Mouse (Mus musculus) embryonic facial prominence, embryonic 14.5 days (tissue): Measurements from ENCODE around the gene Bbip1. TPM values are rescaled to one million over a fixed set of nuclear protein-coding genes. Genes with fewer than 3 reads are reported as not detected.
A peak's percentile ranks its signal among the peaks of the same experiment; 100 is the strongest.

ENCODE experiments used
- ATAC-seq: fragments of 200-750 bp; cut with Nextera tagmentation; 2 replicates; pipeline ENCODE4 v1.8.0; 2017; ENCODE audit warnings: low read depth, moderate number of reproducible peaks, moderate TSS enrichment
- DNase-seq: peaks from one replicate; pipeline ENCODE4 v3.0.0-alpha.2; 2015; ENCODE audit warnings: low spot score
- H3K27ac ChIP-seq: fragments of 300-500 bp; sonication (generic); replicated peaks from 2 replicates; pipeline ENCODE4 v1.5.1; 2014; ENCODE audit warnings: low read depth, mild to moderate bottlenecking, low read length, moderate library complexity
- H3K27me3 ChIP-seq: fragments of 300-500 bp; sonication (generic); replicated peaks from 2 replicates; pipeline ENCODE4 v1.6.1; 2014; ENCODE audit warnings: low read length; ENCODE audit not compliant: control insufficient read depth, insufficient read depth
- H3K36me3 ChIP-seq: fragments of 300-500 bp; sonication (generic); 2 replicates; pipeline ENCODE4 v1.6.1; 2014; ENCODE audit warnings: low read length, mixed read lengths; ENCODE audit not compliant: control insufficient read depth, insufficient read depth
- H3K4me1 ChIP-seq: fragments of 300-500 bp; sonication (generic); 2 replicates; pipeline ENCODE4 v1.6.1; 2014; ENCODE audit warnings: antibody characterized with exemption, low read length; ENCODE audit not compliant: control insufficient read depth, insufficient read depth
- H3K4me2 ChIP-seq: fragments of 300-500 bp; sonication (generic); 2 replicates; pipeline ENCODE4 v1.6.1; 2014; ENCODE audit warnings: low read depth, mild to moderate bottlenecking, low read length, moderate library complexity, mixed read lengths
- H3K4me3 ChIP-seq: fragments of 300-500 bp; sonication (generic); 2 replicates; pipeline ENCODE4 v1.5.1; 2014; ENCODE audit warnings: low read depth, mild to moderate bottlenecking, low read length
- H3K9ac ChIP-seq: fragments of 300-500 bp; sonication (generic); 2 replicates; pipeline ENCODE4 v1.6.1; 2014; ENCODE audit warnings: low read depth, mild to moderate bottlenecking, low read length, moderate library complexity, mixed read lengths
- H3K9me3 ChIP-seq: fragments of 300-500 bp; sonication (generic); 2 replicates; pipeline ENCODE4 v1.6.1; 2016; ENCODE audit warnings: low read length; ENCODE audit not compliant: control insufficient read depth
- WGBS: fragments of 180-500 bp; shearing (Covaris S2); extraction: QIAGEN DNeasy Blood & Tissue Kit; methylation state at CpG from one replicate; pipeline ENCODE4 v1.1.7; 2014; 5-methylcytosine and 5-hydroxymethylcytosine counted together
- polyA plus RNA-seq: library from polyadenylated mRNA; unstranded; fragments of >200 nt; fragmentation: Nextera tagmentation; extraction: Ambion mirVana; gene quantifications from 2 replicates; pipeline ENCODE4 v1.2.1, GENCODE M21; 2014

Bbip1 gene
- 90.6 and 93.6 TPM in 2 replicates for polyA plus RNA-seq

GRCm38 (mm10) chr19:53943802-53944785 lies at the start of gene Bbip1, which contains the start of gene Shoc2:
Bbip1 (minus strand) TSS chr19:53944627.
Shoc2 (plus strand) TSS chr19:53944306.
- under 1% methylated on average over 51 of the region's 62 CpGs for WGBS
- Histone ChIP-seq H3K4me2 (peak within 1 kb of the TSS; percentile 73), H3K9ac (peak within 1 kb of the TSS; percentile 98), H3K9me3 (no peaks in the 10 kb centered on the region), H3K27me3 (no peaks in the 10 kb centered on the region), H3K4me3 (peak within 1 kb of the TSS; percentile 92), H3K4me1 (peaks cover 13% of the 10 kb centered on the region), H3K27ac (peak within 1 kb of the TSS; percentile 99), H3K36me3 (0 out of 2 replicates have a peak, but pooled peaks cover 3% of the 10 kb centered on the region)
- ATAC-seq: peak; percentile 94
- DNase-seq: peak; percentile 100

- no peak overlapping the region for H3K27ac ChIP-seq
- H3K36me3 ChIP-seq: peaks cover 6% of the 10 kb centered on the region; the same call in 1 of the 2 replicates
- H3K4me1 ChIP-seq: peaks cover 4% of the 10 kb centered on the region; the same call in 1 of the 2 replicates
- H3K9me3 ChIP-seq: no peaks in the 10 kb centered on the region
- WGBS: 68% methylated on average over 3 of the region's 3 CpGs
- DNase-seq (no peak), ATAC-seq (no peak)
- no peak overlapping the region for H3K4me2 ChIP-seq
- no peak overlapping the region for H3K4me3 ChIP-seq
- H3K27me3 ChIP-seq: no peaks in the 10 kb centered on the region
- no peak overlapping the region for H3K9ac ChIP-seq
Measured at GRCm38 (mm10) chr19:53993860-53994259, 49.4 kb upstream of the Bbip1 start.

GRCm38 (mm10) chr19:53990538-53990937 lies 46.1 kb upstream of the Bbip1 start:
- no peaks in the 10 kb centered on the region for H3K9me3 ChIP-seq
- peaks cover 20% of the 10 kb centered on the region for H3K36me3 ChIP-seq
- no peak overlapping the region for H3K4me2 ChIP-seq
- H3K27ac ChIP-seq: no peak overlapping the region
- DNase-seq (no peak), ATAC-seq (no peak)
- H3K9ac ChIP-seq: no peak overlapping the region
- H3K4me3 ChIP-seq: no peak overlapping the region
- no peaks in the 10 kb centered on the region for H3K27me3 ChIP-seq
- no peaks in the 10 kb centered on the region for H3K4me1 ChIP-seq
- 85% methylated on average over 2 of the region's 2 CpGs for WGBS

- H3K36me3 ChIP-seq: peaks cover 19% of the 10 kb centered on the region
- H3K27ac ChIP-seq: no peak overlapping the region
- H3K4me2 ChIP-seq: no peak overlapping the region
- DNase-seq (no peak), ATAC-seq (no peak)
- no peaks in the 10 kb centered on the region for H3K9me3 ChIP-seq
- H3K9ac ChIP-seq: no peak overlapping the region
- peaks cover 7% of the 10 kb centered on the region; the same call in 1 of the 2 replicates for H3K4me1 ChIP-seq
- WGBS: 95% methylated on average over 3 of the region's 3 CpGs
- no peaks in the 10 kb centered on the region for H3K27me3 ChIP-seq
- H3K4me3 ChIP-seq: no peak overlapping the region
Measured at GRCm38 (mm10) chr19:53984628-53985027, 40.2 kb upstream of the Bbip1 start.

- no peak overlapping the region for H3K27ac ChIP-seq
- DNase-seq (no peak), ATAC-seq (no peak)
- peaks cover 7% of the 10 kb centered on the region; the same call in 1 of the 2 replicates for H3K4me1 ChIP-seq
- H3K4me3 ChIP-seq: no peak overlapping the region
- H3K36me3 ChIP-seq: peaks cover 11% of the 10 kb centered on the region
- WGBS: 95% methylated on average over 1 of the region's 1 CpGs
- no peaks in the 10 kb centered on the region for H3K27me3 ChIP-seq
- H3K9ac ChIP-seq: no peak overlapping the region
- H3K9me3 ChIP-seq: no peaks in the 10 kb centered on the region
- no peak overlapping the region for H3K4me2 ChIP-seq
Measured at GRCm38 (mm10) chr19:53983336-53983735, 38.9 kb upstream of the Bbip1 start.

- Histone ChIP-seq H3K27me3 (no peaks in the 10 kb centered on the region), H3K4me3 (no peak overlapping the region), H3K4me2 (no peak overlapping the region), H3K36me3 (peaks cover 3% of the 10 kb centered on the region; the same call in 1 of the 2 replicates), H3K9me3 (no peaks in the 10 kb centered on the region; the same call in 1 of the 2 replicates), H3K9ac (no peak overlapping the region), H3K27ac (no peak overlapping the region), H3K4me1 (peaks cover 7% of the 10 kb centered on the region; the same call in 1 of the 2 replicates)
- 68% methylated on average over 3 of the region's 3 CpGs for WGBS
- DNase-seq (no peak), ATAC-seq (no peak)
Measured at GRCm38 (mm10) chr19:53982041-53982440, 37.6 kb upstream of the Bbip1 start.

GRCm38 (mm10) chr19:53973656-53974055 lies 29.2 kb upstream of the Bbip1 start:
- ATAC-seq (no peak), DNase-seq (no peak)
- Histone ChIP-seq H3K27me3 (no peaks in the 10 kb centered on the region), H3K9me3 (no peaks in the 10 kb centered on the region; the same call in 1 of the 2 replicates), H3K27ac (no peak overlapping the region), H3K4me1 (0 out of 2 replicates have a peak, but pooled peaks cover 5% of the 10 kb centered on the region), H3K36me3 (peaks cover 15% of the 10 kb centered on the region; the same call in 1 of the 2 replicates), H3K4me3 (no peak overlapping the region), H3K4me2 (no peak overlapping the region), H3K9ac (no peak overlapping the region)
- WGBS: 83% methylated on average over 1 of the region's 1 CpGs

- Histone ChIP-seq H3K9ac (no peak overlapping the region), H3K27ac (peak overlapping the region; percentile 44), H3K4me3 (no peak overlapping the region), H3K4me1 (0 out of 2 replicates have a peak, but pooled peaks cover 5% of the 10 kb centered on the region), H3K36me3 (peaks cover 11% of the 10 kb centered on the region; the same call in 1 of the 2 replicates), H3K4me2 (no peak overlapping the region), H3K27me3 (no peaks in the 10 kb centered on the region), H3K9me3 (no peaks in the 10 kb centered on the region; the same call in 1 of the 2 replicates)
- WGBS: 66% methylated on average over 7 of the region's 7 CpGs
- ATAC-seq (no peak), DNase-seq (no peak)
Measured at GRCm38 (mm10) chr19:53971938-53972337, 27.5 kb upstream of the Bbip1 start.
